Mouse (Mus musculus) thymus, adult 2 months (tissue): Measurements from ENCODE around the gene Nrgn. TPM values are rescaled to one million over a fixed set of nuclear protein-coding genes. Genes with fewer than 3 reads are reported as not detected.

Experiments used
- DNase-seq: peaks from one replicate; pipeline ENCODE4 v3.0.0; 2021
- H3K27ac ChIP-seq: fragments of 200-500 bp; 2 replicates; pipeline ENCODE4 v1.5.1; 2012; ENCODE audit warnings: low read length, control low read depth; ENCODE audit not compliant: control insufficient read depth, insufficient read depth
- H3K27me3 ChIP-seq: fragments of 200-500 bp; 2 replicates; pipeline ENCODE4 v1.6.1; 2012; ENCODE audit warnings: mild to moderate bottlenecking, low read length, moderate library complexity, mixed read lengths; ENCODE audit not compliant: control insufficient read depth, insufficient read depth
- H3K36me3 ChIP-seq: fragments of 200-500 bp; 2 replicates; pipeline ENCODE4 v1.6.1; 2012; ENCODE audit warnings: mild to moderate bottlenecking, low read length, moderate library complexity; ENCODE audit not compliant: control insufficient read depth, insufficient read depth
- H3K4me1 ChIP-seq: fragments of 200-500 bp; replicated peaks from 2 replicates; pipeline ENCODE4 v1.6.1; 2012; ENCODE audit warnings: low read length; ENCODE audit not compliant: control insufficient read depth, insufficient read depth
- H3K4me3 ChIP-seq: fragments of 200-500 bp; 2 replicates; pipeline ENCODE4 v1.5.1; 2012; ENCODE audit warnings: mild to moderate bottlenecking, low read length, control low read depth, moderate library complexity; ENCODE audit not compliant: control insufficient read depth, insufficient read depth
- CTCF ChIP-seq: fragments of 200-500 bp; IDR thresholded peaks from 2 replicates; pipeline ENCODE4 v1.5.1; 2012; ENCODE audit warnings: mild to moderate bottlenecking, control low read depth, low read length, moderate library complexity, borderline replicate concordance; ENCODE audit not compliant: control insufficient read depth, poor library complexity, insufficient read depth; ENCODE audit errors: extremely low read depth
- POLR2A ChIP-seq: fragments of 200-500 bp; IDR thresholded peaks from 2 replicates; pipeline ENCODE4 v1.6.1; 2012; ENCODE audit warnings: mild to moderate bottlenecking, low read length, control low read depth, moderate library complexity; ENCODE audit not compliant: control insufficient read depth, poor library complexity, insufficient read depth; ENCODE audit errors: extremely low read depth
- WGBS: fragments of 180-500 bp; shearing (Covaris S2); methylation state at CpG from one replicate; pipeline ENCODE4 v1.1.7; 2018; 5-methylcytosine and 5-hydroxymethylcytosine counted together
- polyA plus RNA-seq: library from polyadenylated mRNA; depleted of rRNA; stranded (reverse); fragments of >200 nt; gene quantifications from 2 replicates; pipeline ENCODE4 v1.2.3, GENCODE M21; 2012

The Nrgn gene
- polyA plus RNA-seq, 1 experiment, result 16.2 TPM

DNA sequence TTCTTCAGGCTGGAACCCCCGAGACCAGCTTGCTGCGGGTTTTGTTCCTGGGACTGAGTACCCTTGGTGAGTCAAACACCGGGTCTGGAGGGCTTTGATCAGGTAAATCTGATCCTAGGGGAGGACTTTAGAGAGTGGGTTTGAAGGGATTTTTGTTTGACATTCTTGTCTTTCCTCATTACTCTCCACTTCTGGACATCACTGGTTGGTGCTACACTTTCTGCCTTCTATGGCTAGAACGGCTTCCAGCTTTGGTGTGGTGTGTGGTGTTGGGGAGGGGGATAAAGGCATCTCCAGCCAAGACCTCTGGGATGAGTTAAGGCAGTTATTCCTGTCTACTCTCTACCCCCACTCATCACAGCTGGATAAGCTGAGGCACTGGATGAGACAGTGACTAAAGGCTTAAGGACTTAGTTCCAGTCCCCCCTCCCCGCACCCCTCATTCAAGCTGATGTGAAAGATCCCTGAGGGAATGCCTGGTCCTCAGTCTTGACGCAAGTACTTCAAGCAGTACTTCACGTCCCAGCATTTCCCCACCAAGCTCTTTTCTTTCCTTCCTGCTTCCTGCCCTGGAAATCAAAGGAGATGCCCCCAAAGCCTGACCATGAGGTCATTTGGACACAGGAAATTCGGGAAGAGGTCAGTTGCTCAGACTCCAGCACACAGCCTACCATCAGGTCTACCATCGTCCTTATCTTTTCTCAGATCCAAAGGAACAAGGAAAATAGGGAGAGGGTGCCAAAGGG, 24.3 kb downstream of the Nrgn start:
- no peak for TF ChIP-seq POLR2A
- WGBS, result 58% methylated on average over 9 of the region's 9 CpGs
- H3K4me1 ChIP-seq, result peaks cover 6% of the 10 kb centered on the region; the same call in 1 of the 2 replicates
- H3K27me3 ChIP-seq, result peaks cover 18% of the 10 kb centered on the region; the same call in 1 of the 2 replicates
- no peak overlapping the region for H3K4me3 ChIP-seq
- H3K36me3 ChIP-seq, result no peaks in the 10 kb centered on the region
- no peak for DNase-seq
- H3K27ac ChIP-seq, result no peak overlapping the region

DNA sequence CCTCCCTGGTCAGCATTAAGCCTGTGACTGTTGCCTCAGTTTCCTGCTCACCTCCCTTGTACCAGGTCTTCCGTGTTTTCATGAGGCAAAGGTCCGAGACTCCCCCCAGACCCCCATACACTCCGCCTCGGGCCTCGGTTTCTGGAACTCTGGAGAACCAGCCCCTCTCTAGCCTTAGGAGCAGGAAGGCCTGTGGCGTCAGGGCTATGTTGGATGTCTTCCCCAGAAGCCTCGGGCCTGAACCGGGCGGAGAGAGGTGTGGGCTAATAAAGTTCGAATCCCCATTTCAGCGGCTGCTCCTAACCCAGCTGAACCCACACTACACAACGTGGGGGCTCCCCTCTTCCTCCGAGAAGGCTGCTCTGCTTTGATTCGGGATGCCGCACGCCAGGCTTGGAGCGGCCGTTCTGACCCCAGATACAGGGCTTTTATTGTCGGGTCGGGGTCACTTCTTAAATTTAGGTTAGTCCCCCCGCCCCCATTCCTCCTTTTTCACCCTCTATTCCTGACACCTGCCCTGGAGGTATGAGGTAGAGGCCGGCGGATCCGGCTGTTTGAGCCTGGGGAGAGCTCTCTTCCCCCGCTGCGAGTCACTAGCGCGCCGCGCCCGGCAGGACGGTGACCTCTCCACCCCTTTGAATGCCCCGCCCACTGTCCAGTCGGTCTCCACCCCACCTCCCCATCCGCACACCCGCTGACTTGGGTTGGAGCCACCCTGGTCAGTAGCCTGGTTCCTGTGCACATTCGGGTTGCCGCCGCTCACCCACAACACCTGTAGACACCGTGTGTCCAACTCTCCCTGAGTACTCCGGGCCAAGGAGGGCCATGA, 25.1 kb downstream of the Nrgn start, which contains the start of gene Esam:
Gene Esam (plus strand): TSS at position 683 of the 829 bp plus-strand sequence.
- DNase-seq, result no peak
- H3K4me3 ChIP-seq, result no peak within 1 kb of the TSS
- peaks cover 18% of the 10 kb centered on the region; the same call in 1 of the 2 replicates for H3K27me3 ChIP-seq
- peaks cover 6% of the 10 kb centered on the region; the same call in 1 of the 2 replicates for H3K4me1 ChIP-seq
- 15% methylated on average over 41 of the region's 41 CpGs for WGBS
- TF ChIP-seq CTCF (no peak), POLR2A (no peak)
- H3K27ac ChIP-seq, result no peak within 1 kb of the TSS
- peaks cover 6% of the 10 kb centered on the region; the same call in 1 of the 2 replicates for H3K36me3 ChIP-seq

DNA sequence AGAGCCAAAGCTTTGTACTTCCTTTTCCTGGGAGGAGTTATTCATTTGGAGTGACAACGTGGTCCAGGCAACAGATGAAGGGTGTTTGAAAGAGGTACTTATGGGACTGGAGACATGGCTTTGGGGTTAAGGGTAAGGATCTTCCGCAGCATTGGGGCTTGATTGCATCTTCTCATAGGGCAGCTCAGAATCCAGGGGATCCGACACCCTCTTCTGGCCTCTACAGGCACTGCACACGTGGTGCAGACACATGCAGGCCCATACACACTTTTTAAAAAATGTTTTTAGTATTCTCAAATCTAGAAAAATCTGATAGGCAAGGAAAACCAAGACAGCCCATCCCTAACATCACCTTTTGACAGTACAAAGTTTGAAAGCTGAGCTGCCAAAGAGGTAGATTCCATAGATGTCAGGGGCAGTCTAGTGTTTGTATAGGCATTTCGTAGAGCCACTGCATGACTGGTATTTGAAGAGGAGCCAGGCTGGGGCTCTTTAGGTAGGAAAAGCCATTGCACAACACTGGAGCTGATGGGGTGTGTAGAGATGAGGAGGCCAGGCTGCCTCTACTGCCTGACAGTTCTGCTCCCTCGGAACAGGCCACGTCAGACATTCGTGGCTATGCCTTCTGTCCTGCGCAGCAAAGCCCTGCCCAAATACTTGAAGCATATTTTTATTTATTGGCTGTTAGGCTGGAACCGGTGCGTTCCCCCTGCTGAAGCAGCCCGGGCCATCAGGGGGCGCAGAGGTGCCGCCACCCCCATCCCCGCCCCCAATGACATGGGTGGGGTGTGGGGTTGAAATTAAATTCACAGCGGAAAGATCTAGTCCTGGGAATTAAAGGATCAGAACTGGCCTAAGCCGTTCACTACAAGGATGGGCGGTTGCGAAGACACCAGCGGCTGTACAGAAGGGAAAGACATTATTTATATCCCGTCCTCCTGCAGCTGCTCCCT, 26.0 kb downstream of the Nrgn start:
- TF ChIP-seq POLR2A (no peak), CTCF (no peak)
- Histone ChIP-seq H3K4me1 (peaks cover 6% of the 10 kb centered on the region; the same call in 1 of the 2 replicates), H3K27ac (no peak overlapping the region), H3K36me3 (peaks cover 6% of the 10 kb centered on the region; the same call in 1 of the 2 replicates), H3K4me3 (no peak overlapping the region), H3K27me3 (peaks cover 18% of the 10 kb centered on the region; the same call in 1 of the 2 replicates)
- 33% methylated on average over 21 of the region's 21 CpGs for WGBS
- no peak for DNase-seq

DNA sequence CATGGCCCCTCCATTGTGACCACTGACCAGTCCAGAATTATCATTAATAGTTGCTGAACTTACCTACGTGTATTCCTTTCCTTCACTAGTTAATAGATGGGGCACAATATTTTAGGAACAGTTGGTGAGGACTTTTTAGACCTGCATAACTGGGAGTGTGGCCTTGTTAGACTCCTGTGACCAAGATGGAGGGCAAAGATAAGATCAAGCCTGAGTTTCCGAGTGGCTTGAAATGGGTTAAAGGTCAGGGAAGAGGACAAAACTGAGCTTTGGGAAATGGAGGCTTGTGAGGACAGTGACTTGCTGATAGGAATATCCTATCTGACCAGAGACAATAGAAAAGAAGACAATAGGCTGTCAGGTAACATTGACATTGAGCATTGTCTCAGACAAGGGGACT, 27.2 kb downstream of the Nrgn start:
- Histone ChIP-seq H3K4me3 (no peak overlapping the region), H3K27me3 (peaks cover 13% of the 10 kb centered on the region; the same call in 1 of the 2 replicates), H3K27ac (no peak overlapping the region), H3K4me1 (peaks cover 4% of the 10 kb centered on the region; the same call in 1 of the 2 replicates), H3K36me3 (peaks cover 14% of the 10 kb centered on the region; the same call in 1 of the 2 replicates)
- TF ChIP-seq POLR2A, result no peak
- no peak for TF ChIP-seq CTCF
- WGBS, result 97% methylated on average over 2 of the region's 2 CpGs
- DNase-seq, result no peak

DNA sequence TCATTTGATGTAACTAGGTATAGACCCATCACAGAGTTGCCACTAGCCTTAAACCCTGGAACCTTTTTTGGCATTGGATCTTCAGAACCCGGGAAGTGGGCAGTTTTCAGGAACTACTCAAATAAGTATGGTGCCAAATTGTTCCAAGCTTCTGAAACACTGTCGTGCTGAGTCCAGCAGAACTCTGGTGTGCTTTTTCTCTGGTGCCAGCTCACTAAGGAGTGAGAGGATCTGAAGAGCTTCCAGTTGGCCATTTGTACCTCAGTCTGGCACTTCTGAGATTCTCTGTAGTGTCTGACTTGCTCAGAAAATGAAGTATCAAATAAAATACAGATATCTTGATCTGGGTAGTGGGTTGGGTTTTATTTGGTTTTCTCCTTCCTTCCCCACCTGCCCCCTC, 32.7 kb downstream of the Nrgn start:
- no peaks in the 10 kb centered on the region for H3K27me3 ChIP-seq
- H3K27ac ChIP-seq, result no peak overlapping the region
- no peaks in the 10 kb centered on the region for H3K4me1 ChIP-seq
- no peak for TF ChIP-seq POLR2A
- TF ChIP-seq CTCF, result no peak
- DNase-seq, result no peak
- 97% methylated on average over 2 of the region's 2 CpGs for WGBS
- H3K4me3 ChIP-seq, result no peak overlapping the region
- peaks cover 22% of the 10 kb centered on the region; the same call in 1 of the 2 replicates for H3K36me3 ChIP-seq
